Mouse (Mus musculus) cerebellum, postnatal 10 days (tissue): ENCODE data around the gene Abhd2.
A peak's percentile ranks its signal among the peaks of the same experiment; 100 is the strongest.

ENCODE experiments used
- DNase-seq, 2 experiments: peaks; one replicate each; pipeline ENCODE4 v3.0.0; 2021; ENCODE audit warnings: mixed read lengths in 2 of 2

Abhd2 gene

DNA sequence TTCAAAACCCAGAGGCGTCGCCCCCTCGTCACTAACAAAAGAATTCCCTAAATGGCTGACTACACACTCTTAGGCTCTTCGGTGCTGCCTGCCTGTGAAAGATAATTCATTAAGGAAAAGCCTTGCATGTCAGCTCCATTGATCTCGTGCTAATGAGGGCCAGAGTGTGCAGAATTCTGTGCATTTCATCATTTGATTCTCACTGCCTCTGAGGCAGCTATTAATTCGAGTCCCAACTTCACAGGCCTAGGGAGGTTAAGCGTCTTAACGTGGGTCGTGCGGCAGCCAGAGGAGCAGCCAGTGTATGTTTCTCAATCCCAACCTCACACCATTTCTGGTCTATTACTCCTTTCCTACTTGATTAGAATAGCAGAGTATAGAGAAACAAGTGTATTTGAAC lies 58.2 kb downstream of the Abhd2 start:
- DNase-seq, result no peak

DNA sequence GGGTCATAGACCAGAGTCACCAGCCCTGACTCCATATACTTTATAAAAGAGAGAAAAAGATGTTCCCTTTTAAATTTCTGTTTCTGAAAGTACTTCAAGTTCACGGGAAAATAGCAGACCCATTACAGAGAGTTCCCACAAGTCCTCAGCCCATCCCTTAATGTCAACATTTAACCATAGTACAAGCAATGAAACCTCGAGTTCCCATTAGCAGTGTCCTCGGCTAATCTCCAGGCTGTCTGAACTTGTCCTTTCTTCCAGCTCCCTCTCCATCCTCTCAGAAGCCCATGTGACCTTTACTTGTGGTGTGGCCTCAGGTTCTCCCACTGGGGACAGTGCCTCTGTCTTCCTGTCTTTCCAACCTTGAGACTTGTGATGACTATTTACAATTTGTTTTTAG lies 60.4 kb downstream of the Abhd2 start:
- DNase-seq, result no peak

DNA sequence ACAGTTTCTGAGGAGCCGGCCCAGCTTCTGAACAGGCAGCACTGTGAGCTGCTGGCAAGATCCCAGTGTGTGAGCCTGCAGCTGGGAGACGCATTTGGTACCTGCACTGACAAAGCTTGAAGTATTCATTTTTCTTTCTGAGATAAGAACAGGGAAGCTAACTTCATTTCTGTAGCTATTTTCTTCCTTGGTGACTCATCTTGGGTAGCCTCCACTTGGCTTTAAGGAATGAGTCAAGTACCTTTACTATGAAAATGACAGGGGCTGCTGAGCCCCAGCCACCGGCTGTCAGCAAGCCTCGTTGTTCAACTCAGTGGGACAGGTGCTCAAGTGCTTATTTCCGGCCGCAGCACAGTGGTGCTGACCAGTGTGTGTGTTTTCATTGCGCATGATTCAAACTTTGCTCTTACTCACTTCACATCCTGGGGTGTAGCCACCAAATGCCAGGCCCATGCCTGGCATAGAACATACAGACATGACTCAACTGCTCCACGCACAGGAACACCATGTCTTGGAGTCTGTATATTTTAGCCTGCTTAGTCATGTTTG lies 63.4 kb downstream of the Abhd2 start:
- no peak for DNase-seq

DNA sequence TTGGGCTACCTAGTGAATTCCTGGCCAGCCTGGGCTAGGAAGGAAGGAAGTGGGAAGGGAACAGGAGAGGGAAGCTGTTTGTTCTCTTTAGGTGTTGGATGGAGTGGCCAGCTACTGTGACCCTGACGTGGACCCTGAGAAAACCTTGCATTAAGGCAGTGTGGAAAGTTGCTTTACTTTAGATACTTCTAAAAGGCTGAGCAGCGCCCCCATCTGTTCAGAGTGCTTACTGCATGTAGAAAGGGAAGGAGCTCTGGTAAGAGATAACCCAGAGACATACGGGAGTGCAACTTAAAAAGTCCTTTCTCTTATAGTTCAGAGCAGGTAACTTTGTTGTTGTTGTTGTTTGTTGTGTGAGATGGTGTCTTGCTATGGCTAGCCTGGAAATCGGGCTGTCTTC lies 72.9 kb downstream of the Abhd2 start:
- peak; percentile 69 to 79 for DNase-seq

DNA sequence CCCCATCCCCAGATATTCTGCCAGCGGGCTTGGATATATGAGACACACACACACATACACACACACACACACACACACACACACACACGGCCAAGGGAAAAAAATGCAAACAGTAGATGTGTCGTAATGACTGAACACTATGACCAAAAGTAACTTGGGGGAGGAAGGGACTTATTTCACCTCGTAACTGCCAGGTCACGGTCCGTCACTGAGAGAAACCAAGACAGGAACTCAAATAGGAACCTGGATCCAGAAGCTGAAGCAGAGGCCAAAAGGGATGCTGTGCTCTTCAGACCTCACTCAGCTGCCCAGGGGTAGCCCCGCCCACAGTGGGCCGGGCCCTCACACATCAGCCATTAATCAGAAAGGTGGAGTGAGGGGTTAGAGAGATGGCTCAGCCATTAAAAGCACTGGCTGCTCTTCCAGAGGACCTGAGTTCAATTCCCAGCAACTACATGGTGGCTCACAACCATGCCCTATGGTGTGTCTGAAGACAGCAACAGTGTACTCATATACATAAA lies 73.6 kb downstream of the Abhd2 start:
- DNase-seq, result no peak

DNA sequence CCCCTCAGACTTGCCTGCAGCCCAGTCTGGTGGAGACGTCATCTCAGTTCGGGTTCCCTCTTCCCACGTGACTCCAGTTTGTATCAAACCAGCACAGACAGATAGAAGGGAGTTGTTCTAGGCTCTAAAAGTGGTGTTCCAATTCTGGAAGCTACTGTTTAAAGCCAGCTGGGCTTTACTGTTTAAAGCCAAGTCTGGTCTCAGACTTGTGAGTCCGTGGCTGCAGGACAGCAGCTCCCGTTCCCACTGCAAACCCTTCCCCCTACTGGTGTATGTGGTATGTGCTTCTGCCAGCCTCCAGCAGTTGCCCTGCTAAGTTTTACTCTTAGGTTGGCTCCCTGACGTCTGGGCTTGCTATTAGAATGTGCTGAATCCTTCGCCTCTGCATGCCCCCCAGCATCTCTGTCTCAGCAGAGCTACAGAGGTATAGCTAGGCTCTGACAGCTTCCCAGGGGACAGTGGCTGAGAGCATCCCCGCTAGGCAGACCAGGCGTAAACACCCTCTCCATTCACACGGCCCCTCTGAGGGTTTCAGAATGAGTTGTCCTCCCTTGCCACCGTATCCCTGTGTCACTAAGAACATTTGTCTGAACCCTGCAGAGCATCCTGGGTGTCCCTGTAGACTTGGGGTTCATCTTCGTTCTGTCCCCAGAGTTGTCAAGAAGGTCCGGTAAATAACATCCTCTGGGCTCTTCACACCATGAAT lies 74.3 kb downstream of the Abhd2 start:
- no peak for DNase-seq

DNA sequence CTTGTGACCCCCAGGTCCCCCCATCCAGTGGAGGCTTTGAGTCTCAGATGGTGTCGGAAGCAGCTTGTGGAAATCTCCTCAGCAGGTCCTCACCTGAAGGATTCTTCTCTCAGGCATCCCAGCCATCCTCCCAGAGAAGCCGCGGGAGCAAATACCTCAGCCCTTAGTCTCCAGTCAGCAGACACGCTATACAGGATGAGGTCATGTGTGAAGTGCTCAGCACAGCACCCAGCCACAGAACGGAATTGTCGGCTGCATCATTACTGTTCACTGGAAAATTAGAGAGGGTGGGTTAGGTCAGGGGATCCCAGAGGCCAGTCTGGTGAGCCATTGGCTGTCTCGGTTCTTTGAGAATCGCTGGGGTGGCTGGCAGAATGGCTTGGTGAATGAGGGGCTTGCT lies 75.8 kb downstream of the Abhd2 start:
- DNase-seq, result no peak

DNA sequence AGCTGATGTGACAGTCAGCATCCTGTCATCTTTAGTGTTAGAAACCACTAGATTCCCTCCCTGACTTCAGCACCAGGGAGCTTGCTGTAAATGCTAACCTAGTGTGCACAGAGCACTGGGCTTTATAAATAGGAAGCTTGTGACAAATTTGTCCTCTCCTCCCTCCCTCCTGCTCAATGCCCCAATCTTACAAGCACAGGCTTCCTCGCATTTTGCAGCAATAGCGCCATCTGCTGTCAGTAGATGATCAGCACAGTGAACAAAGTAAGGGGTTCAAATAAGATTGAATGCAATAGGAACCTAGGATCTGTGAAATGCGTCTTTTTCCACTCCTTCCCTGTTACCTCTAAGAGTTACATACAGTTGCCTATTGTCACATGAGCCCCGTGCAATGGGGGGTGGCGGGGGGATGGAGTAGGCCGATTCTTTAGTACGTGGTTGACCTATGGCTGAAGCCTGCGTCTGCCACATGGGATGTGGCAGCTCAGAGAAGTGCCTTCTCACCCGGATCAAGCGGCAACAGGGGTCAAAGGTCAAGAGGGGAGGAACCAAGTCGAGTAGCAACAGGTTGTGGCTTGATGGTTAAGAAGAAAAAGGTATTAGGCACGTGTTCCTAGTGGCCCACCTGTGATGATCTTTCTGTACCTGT lies 76.9 kb downstream of the Abhd2 start:
- peak; percentile 88 to 91 for DNase-seq

DNA sequence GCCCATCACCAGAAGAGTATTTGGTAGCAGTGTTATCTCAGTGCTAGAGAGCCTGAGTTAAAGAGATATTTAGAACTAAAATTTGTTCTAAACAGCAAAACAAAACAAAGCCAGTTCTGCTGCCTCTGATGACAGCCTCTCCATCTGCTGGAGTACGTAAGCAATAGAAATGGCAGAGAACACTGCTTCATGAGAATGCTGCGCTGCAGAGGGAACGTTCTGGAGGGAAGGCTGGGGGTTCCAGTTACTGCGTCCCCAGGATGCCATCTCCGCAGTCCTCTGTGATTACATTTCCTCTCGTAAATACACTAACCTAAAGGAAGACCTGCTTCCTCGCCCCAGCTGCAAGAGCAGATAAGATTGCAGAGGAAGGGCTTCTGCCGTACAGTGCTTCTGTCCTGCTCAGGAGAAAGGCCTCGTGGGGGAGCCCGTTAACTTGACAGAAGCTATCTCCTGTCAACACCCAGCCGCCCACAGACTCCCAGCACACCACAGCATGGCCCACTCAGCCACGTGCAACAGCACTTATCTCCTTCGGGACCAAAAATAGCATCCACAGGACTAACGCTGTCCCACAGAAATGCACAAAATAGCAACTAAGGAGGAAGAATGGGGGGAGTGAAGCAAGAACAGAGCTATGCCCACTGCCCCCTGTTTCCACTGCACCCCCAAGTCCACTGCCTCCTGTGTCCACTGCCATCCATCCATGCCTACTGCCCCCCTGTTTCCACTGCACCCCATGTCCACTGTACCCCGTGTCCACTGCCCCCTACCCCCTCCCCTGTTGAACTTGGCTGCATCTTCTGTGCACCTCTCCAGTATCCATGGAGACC lies 85.6 kb downstream of the Abhd2 start:
- no peak for DNase-seq

DNA sequence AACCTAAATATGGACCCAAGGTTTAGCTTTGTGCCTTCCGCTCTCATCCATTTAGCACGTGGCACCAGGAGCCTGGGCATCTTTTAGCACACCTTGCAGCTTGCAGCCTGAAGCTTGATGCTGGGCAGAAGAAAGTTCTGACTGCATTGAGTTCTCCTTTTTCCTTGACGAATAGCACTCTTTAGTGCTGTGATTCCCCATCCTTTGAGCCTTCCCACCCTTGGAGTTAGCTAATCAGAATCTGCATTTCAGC lies 86.1 kb downstream of the Abhd2 start:
- no peak for DNase-seq

DNA sequence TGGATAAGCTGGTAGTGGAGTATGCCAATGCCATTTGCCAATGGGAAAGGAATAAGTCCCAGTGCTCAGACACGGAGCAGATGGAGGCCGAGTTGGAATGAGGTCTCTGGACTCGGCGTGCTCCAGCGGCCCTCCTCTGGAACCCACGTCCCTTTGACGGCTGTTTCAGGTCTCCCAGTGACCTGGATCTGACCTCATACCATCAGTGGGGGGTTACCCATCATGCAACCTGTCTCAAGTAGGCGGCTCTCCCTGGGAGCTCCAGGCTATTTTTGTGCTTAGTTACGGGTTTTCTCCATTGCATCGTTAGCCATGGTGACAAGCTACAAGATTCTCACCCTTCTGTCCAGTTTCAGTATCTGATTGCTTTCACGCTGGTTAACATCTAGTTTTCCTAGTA lies 87.1 kb downstream of the Abhd2 start:
- peak; percentile 44 to 50 for DNase-seq

DNA sequence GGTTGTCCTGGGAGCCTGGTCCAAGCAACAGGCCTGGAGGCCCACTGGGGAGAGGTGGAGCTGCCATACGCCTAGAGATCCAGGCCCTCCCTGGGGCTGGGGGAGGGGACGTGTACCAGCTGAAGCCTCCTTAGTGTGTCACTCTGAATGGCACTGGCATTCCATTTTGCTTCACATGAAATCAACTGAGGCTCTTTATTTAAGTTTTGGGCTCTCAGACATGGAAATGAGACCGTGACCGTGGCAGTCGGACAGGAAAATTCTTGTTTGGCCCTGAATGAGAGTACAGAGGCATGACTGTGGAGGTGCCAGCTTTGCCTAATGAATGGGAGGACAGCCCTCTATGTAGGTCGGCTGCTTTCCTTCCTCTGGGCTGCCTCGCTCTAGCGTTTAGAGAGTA lies 89.2 kb downstream of the Abhd2 start:
- DNase-seq, result peak; percentile 53 to 70

DNA sequence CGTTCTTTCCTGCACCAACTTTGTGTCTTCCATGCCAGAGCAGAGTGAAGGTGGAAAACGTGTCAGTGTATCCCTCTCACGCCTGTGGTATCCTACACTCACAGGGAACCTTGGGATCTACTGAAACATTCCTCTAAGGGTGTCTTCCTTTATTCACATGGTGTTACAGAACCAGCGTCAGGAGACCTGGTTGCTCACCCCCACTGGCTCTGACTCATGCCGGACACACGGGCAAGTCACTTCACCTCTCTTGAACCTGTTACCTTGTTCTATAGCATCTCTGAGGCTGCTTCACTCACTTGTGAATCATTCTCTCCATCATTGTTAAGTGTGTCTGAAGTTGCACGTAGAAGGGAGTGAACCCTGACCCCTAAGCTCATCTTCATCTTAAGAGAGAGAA lies 89.8 kb downstream of the Abhd2 start:
- no peak for DNase-seq

DNA sequence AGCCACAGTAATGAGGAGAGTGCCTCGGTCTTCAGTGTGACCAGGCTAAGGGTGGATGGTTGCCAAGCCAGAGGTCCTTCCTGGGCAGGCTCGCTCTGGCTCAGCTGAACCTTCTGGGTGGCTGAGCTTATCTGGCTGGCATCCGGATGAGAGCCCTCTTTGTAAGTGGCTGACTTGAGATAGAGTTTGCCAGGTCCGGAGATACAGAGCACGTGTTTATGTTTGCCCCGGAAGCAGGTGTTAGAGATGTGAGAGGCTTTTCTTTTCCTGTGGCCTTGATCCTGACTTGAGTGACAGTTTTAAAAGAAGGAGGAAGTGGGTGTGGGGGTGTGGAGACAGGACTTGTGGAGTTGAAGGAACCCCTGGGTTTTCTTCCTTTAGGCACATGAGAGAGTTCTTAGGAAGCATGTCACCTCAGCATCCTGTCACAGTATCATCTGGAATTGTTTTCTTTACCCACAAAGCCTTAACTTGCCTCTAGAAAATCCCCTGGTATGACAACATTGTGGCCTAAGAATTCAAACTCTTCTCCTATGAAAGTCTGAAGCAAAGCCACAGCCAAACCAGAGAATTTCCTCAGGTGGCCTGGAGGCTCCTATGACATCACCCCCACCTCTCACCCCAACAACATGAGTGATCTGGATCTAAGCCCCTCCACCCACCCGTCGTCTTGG lies 90.5 kb downstream of the Abhd2 start:
- peak; percentile 66 to 80 for DNase-seq

DNA sequence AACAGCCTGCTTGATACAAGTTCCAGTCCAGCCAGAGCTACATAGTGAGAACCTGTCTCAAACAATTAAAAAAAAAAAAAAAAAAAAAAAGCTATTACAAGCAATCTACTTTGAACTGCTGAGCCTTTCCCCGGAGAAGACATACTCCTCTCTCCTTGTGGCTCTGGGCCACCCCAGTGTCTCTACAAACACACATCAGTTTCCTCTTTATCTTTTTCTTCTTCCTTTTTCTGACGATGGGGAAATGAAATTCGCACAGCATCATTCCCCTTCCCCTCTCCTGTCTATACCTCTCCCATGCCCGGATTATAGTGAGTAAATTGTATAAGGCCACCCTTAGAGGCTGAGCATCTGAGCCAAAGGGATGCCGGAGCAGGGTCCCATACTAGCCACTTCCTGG lies 95.7 kb downstream of the Abhd2 start:
- no peak for DNase-seq

DNA sequence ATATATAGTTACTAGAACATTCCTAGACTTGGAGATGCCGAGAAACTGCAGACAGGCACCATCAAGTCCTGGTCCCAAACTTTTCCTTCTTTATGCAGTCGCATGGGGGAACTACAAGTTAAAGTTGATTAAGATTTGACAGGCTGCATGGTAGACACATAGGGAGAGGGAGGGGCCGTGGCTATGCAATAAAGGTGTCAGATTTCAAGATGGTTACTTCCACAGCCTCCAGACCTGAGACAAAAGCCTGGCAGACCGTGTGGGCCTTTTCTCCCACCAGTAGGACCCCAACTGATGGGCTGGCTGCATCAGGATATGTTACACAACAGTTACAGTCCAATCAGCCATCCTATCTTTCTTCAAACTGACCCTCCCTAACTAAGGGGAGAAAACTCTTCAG lies 96.4 kb downstream of the Abhd2 start:
- DNase-seq, result no peak

DNA sequence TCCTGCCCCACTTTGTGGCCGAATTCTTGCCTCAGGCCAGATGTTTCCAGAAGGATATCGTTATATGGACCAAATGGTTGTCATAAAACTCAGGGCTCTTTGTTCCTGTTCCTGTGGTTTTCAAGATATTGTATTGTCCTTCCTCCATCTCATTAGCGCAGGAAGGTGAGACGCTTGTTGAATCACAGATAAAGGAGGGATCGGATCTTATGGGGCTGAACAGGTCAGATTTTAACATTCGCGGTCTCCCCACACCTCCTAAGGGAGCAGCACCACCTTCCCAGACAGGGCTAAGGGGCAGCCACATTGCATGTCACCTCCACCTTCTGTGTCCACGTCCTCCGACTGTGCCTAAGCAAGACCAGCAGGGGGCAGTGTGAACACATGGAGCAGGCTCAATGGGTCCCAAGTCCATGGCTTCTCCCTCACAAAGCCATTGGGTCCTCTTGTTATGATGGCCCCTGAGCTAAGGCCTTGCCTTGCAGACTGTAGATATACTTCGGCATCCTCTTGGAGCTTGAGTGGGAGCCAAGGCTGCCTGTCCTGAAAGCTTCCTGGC lies 98.4 kb downstream of the Abhd2 start:
- peak; percentile 86 to 88 for DNase-seq

DNA sequence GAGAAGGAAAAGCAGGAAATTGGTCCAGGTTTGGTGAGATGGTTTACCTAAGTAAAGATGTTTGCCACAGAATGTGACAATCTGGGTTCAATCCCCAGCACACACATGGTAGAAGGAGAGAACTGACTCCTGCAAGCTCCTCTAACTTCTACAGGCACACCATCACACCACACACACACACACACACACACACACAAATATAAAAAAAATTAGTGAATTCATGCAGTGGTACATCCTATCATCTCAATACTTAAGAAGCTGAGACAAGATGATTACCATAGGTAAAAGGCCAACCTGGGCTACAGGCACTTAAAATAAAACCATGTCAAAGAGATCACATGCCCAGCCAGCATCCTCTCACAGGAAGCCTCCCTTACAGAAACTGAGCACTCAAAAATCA lies 101.0 kb downstream of the Abhd2 start:
- DNase-seq, result no peak

DNA sequence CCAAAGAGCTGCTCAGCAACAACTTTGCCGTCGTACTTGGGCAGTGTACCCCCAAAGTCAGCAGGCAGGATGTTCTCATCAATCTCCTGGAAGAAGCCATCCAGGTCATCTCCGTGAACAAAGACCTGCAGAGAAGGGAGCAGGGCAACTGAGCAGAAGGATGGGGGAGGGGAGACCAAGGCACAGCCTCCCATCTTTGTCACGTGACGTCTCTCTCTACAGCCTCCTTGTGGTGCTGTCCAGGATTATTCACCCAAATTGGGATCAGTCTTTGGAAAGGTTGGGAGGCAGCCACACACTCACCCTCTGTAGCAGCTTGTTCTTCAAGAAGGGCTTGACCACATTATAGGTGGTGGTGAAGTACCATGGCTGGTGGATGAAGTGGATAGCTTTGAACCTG lies 102.6 kb downstream of the Abhd2 start:
- no peak for DNase-seq

DNA sequence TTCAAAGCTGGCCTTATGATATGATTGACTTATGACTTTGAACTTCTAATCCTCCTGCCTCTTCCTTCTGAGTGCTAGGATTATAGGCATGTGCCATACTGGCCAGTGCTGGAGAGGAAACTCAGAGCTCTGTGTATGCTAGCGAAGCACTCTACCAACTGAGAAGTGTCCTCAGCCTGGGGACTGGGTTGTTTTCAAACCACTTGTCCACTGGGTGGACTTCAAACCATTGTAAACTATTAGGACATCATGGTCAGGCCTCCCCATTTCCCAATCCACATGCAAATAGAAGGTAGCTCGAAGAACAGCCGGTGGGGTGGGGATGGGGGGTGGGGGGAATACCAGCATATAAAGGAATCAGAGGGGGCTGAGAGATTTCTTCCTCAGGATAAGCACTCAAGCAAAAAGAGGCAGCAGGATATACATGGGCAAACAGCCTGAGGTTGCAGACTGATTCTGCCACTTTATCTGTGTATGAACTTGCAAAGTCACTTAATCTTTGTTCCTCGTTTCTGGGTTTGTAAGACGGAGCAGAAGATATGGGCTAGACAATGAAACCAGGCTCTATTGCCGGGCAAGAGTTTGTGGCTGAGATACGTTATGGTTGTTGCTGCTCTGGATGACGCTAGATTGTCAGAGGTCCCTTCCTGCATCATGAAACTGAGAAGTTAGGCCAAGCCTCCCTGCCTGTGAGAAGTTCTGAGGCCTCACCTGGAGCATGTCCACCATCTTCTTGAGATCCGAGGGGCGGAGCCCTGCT lies 103.7 kb downstream of the Abhd2 start:
- DNase-seq, result no peak

DNA sequence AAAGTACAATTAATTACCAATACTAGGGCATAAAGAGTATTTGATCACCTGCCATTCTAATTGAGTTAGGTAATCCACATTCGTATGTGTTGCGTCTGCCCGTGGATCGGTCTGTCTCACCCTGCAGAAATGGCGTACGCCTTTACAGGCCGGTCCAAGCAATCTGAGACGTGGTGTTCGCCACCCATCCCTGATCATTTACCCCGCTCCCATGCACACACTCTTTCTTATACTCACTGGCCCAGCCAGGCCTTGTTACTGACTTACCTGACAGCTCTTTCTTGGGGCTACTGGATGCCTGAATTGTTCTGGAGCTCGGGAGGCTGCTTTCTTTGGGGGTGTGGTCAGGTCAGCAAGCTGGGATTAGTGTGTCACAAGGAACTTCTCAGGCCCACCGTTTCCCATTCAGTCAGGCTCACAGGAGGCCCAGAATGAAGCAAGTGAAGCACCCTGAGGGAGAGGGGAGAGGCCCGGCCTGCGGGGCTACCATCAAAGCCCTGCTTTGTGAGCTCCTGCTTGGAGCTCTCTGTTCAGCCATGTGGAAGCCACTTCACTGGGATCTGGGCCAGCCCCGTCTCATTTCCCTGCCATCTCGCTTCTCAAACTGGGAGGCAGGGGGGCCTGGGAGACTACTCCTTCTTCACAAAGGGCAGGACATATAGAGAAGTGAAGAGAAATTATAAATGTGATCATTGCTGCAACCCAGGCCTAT lies 113.6 kb downstream of the Abhd2 start, which contains the start of gene Rlbp1:
Gene Rlbp1, minus strand, starts transcription at position 627 of the 712 bp plus-strand sequence.
- peak; percentile 77 to 81 for DNase-seq
